Mouse (Mus musculus) bone marrow macrophage, adult 2 months (primary cell): ENCODE results near the gene 2610318N02Rik.

Source experiments
- CTCF ChIP-seq: IDR thresholded peaks from 2 replicates; pipeline ENCODE4 v1.5.1; 2012; ENCODE audit warnings: low read depth, mild to moderate bottlenecking, low read length, moderate library complexity
- POLR2A ChIP-seq: IDR thresholded peaks from 2 replicates; pipeline ENCODE4 v1.6.1; 2012; ENCODE audit warnings: mild to moderate bottlenecking, low read depth, low read length, borderline replicate concordance

DNA sequence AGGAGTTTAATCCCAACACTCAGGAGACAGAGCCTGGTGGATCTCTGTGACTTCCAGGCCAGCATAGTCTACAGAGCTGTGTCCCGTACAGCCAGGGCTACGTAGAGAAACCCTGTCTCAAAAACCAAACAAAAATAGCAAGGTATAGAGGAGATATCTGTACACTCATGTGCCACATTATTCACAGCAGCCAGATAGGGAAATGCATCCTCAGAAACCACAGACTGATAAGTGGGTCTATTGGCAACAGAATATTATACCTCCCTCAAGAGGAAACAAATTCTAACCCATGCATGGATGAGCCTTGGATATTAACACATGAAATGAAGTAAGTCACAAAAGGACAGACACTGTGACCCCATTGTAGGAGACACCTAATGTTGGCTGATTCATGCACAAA, 57.4 kb downstream of the 2610318N02Rik start:
- TF ChIP-seq POLR2A, result no peak
- no peak for TF ChIP-seq CTCF
